Mouse (Mus musculus) G1E (cell line): ENCODE results near the gene Ikzf2. TPM values are rescaled to one million over a fixed set of nuclear protein-coding genes. Genes with fewer than 3 reads are reported as not detected.
A peak's percentile ranks its signal among the peaks of the same experiment; 100 is the strongest.

Source experiments
- ATAC-seq: 2 replicates; pipeline ENCODE4 v1.8.0; 2016; ENCODE audit warnings: mild to moderate bottlenecking; ENCODE audit not compliant: insufficient number of reproducible peaks, poor library complexity, low FRiP score, severe bottlenecking; ENCODE audit errors: extremely low read depth
- DNase-seq: peaks from one replicate; pipeline ENCODE4 v3.0.0; 2012; ENCODE audit warnings: low spot score
- H3K27me3 ChIP-seq: 2 replicates; pipeline ENCODE4 v1.6.1; 2012; ENCODE audit warnings: mild to moderate bottlenecking, low read length, inconsistent platforms; ENCODE audit not compliant: insufficient read depth
- H3K36me3 ChIP-seq: replicated peaks from 2 replicates; pipeline ENCODE3; 2012; ENCODE audit warnings: mild to moderate bottlenecking, inconsistent platforms
- H3K4me1 ChIP-seq: 2 replicates; pipeline ENCODE4 v1.6.1; 2012; ENCODE audit warnings: low read depth, low read length, inconsistent platforms, mixed read lengths; ENCODE audit not compliant: insufficient read depth
- H3K4me3 ChIP-seq: 2 replicates; pipeline ENCODE4 v1.5.1; 2012; ENCODE audit warnings: low read depth, mild to moderate bottlenecking, inconsistent platforms, low read length, moderate library complexity, mixed read lengths
- H3K9me3 ChIP-seq: replicated peaks from 2 replicates; pipeline ENCODE4 v1.6.1; 2012; ENCODE audit warnings: inconsistent platforms
- CTCF ChIP-seq: IDR thresholded peaks from 2 replicates; pipeline ENCODE4 v1.5.1; 2012; ENCODE audit warnings: low read depth, low read length, inconsistent platforms, mixed read lengths
- GATA1 ChIP-seq: IDR thresholded peaks from 2 replicates; pipeline ENCODE4 v1.6.1; 2012; ENCODE audit warnings: borderline replicate concordance, low read length, inconsistent platforms, mixed read lengths
- GATA2 ChIP-seq: IDR thresholded peaks from 2 replicates; pipeline ENCODE4 v1.6.1; 2012; ENCODE audit warnings: low read depth, low read length, inconsistent platforms, borderline replicate concordance
- POLR2AphosphoS5 ChIP-seq: IDR thresholded peaks from 2 replicates; pipeline ENCODE4 v1.6.1; 2012; ENCODE audit warnings: low read depth, low read length, inconsistent platforms; ENCODE audit not compliant: insufficient replicate concordance
- TAL1 ChIP-seq: conservative IDR thresholded peaks from 2 replicates; pipeline ENCODE4 v1.6.1; 2012; ENCODE audit warnings: low read depth, low read length, inconsistent platforms, mixed read lengths
- polyA plus RNA-seq: library from polyadenylated mRNA; stranded (reverse); fragments of >175 nt; gene quantifications from 2 replicates; pipeline ENCODE4 v1.2.3, GENCODE M21; 2012
- total RNA-seq, 2 experiments: library from RNA; stranded (forward) in 1 of 2; stranded (reverse) in 1 of 2; fragments of 200-1000 nt in 1 of 2; fragments of >200 nt in 1 of 2; fragmentation: Nextera tagmentation in 1 of 2; gene quantifications; 2 replicates each; pipeline ENCODE4 v1.2.3; 2014 to 2017

Gene Ikzf2
- total and polyA plus RNA-seq, 3 experiments = 2.4 to 84.3 (median 11.4) TPM

DNA sequence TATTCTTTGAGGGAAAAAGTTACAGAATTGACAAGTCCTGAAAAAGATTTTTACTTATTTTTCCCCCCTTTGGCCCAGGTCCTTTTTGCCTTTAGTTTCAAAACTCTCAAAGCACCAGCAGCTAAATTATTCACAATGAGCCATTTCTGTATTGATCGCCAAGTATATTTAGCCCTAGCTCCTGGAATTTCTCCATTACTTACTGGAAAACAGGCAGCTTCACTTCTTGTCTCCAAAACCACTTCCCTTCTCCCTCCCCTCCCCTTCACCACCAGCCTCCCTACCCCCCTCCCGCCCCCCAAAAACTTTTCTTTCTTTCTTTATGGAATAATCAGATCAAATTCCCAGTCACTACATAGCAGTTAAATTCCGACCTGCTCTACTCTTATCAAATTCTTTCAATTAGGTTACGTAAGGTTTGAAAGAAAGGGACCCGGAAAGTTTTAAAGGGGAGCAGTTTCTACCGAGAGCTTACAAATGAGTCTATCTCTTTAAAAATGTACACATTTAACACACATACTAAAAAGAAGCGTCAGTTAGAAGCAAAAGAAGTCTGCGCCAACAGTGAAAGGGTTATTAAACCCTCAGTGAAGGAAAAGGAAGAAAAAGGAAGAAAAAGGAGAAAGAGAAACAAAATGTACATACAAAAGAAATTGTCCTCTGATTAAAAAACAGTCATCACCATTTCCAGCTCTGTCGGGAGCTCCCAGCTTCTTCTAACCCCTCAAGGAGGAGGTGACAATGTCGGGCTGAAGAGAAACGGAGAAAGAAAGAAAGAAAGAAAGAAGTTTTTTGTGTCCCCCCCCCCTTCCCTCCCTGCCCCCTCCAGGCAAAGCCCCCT is 1.8 kb downstream of the Ikzf2 start:
- ATAC-seq (no peak), DNase-seq (no peak)
- no peaks in the 10 kb centered on the region for H3K9me3 ChIP-seq
- peaks cover 2% of the 10 kb centered on the region for H3K36me3 ChIP-seq
- TF ChIP-seq TAL1 (no peak), GATA1 (no peak), GATA2 (no peak), POLR2AphosphoS5 (no peak), CTCF (no peak)
- peaks cover 52% of the 10 kb centered on the region for H3K4me1 ChIP-seq
- peak overlapping the region; percentile 78 for H3K4me3 ChIP-seq
- no peaks in the 10 kb centered on the region for H3K27me3 ChIP-seq

DNA sequence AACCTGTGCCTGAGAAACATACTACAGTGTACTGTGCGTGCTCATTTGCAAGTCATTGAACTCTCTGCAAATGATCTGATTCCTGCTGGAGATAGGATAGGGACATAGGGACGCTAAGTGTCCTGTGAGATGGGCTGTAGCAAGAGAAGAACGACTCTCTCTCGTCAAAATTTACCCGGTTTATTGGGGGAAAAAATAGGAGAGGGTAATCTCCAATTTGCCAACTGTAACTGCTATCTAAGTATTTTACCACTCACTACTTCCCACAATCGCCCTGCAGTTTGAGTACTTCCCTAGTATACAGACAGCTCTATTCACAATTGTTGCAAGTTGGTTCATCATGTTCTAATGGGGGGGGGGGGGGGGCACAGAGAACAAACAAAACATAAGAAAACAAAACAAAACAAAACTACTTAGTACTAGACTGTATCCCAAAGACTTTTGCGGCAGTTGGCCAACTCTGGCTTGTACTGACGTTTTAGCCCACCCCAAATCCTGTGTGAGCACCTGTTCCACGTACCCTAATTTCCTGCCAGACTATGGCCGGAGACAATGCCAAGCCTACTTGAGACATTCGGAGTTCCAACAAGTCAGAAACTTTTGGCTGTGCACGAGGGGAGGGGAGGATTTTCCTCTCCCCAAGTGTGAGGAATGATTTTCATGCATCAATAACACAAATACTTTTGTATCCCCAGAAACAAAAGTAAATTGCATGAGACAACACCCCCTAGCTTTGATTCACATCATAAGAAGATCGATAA is 2.6 kb downstream of the Ikzf2 start:
- Histone ChIP-seq H3K27me3 (no peaks in the 10 kb centered on the region), H3K36me3 (peaks cover 2% of the 10 kb centered on the region), H3K9me3 (no peaks in the 10 kb centered on the region), H3K4me1 (peaks cover 48% of the 10 kb centered on the region), H3K4me3 (peak overlapping the region; percentile 78)
- DNase-seq (no peak), ATAC-seq (0 out of 2 replicates have a peak, but pooled peaks have one; percentile 1)
- no peak for TF ChIP-seq TAL1
- TF ChIP-seq GATA1 = no peak
- TF ChIP-seq GATA2 = no peak
- TF ChIP-seq POLR2AphosphoS5 = no peak
- TF ChIP-seq CTCF = no peak

DNA sequence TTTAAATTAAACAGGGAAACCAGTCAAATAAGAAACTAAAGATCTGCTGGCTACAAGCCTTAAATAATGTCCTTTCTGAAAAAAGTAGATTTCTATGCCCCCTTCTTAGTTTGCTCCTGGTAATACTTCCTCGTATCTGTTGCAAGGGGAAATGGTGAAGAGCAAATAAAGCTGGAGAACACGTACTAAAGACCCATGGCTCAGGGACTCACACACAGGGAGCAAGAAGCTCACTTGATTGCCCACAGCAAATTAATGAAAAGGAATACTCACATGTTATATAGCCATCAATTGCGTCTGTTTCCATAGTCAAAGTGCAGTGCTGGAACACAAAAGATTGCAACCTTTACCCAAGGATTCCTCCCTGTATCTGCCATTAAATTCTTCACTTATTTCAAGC is 3.2 kb downstream of the Ikzf2 start:
- no peaks in the 10 kb centered on the region for H3K9me3 ChIP-seq
- TF ChIP-seq TAL1 (no peak), POLR2AphosphoS5 (no peak), GATA2 (no peak), GATA1 (no peak), CTCF (no peak)
- H3K36me3 ChIP-seq = peaks cover 2% of the 10 kb centered on the region
- DNase-seq (no peak), ATAC-seq (no peak)
- H3K4me1 ChIP-seq = peaks cover 46% of the 10 kb centered on the region
- H3K4me3 ChIP-seq = peak overlapping the region; percentile 78
- no peaks in the 10 kb centered on the region for H3K27me3 ChIP-seq

DNA sequence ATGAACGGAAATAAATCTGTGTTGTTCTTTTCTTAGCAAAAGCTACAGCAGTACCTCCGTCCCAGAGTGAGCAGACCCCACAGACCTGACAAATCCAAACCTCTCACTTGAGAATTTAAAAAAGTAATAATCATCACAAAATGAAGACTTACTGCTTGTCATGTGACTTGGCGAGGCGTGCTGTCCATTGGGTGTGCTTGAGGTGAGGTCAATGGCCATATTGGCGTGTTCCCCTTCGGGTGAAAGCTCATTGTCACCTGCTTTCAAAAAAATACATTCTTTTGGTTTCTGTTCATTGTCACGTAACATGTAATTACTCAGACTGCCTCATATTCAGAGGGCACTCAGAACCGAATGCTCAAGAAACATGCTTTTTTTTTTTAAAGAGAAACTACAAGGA is 4.0 kb downstream of the Ikzf2 start:
- H3K4me1 ChIP-seq = peaks cover 42% of the 10 kb centered on the region
- no peaks in the 10 kb centered on the region for H3K9me3 ChIP-seq
- H3K36me3 ChIP-seq = peaks cover 4% of the 10 kb centered on the region
- TF ChIP-seq GATA1 = no peak
- no peak for TF ChIP-seq CTCF
- TF ChIP-seq POLR2AphosphoS5 = no peak
- TF ChIP-seq GATA2 = no peak
- TF ChIP-seq TAL1 = no peak
- DNase-seq = no peak
- H3K27me3 ChIP-seq = no peaks in the 10 kb centered on the region
- no peak for ATAC-seq
- H3K4me3 ChIP-seq = 0 out of 2 replicates have a peak overlapping the region, but pooled peaks have one; percentile 33

DNA sequence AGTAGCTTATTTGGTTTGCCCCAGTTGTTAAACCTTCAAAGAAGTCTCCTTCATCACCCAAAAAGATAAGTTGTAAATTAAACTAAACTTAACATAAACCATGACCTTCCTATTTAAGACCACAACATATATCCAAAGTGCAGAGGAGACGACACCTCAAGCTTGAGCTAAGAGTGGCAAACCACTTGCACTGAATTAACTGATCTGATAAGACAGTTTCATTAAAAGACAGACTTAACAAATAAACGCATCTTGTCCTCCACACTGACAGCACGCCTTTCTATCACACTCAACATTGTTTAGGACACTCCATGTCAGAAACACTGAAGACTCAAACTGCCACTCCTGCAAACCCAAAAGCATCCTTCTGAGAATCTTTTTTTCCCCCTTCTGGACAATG is 4.8 kb downstream of the Ikzf2 start:
- peaks cover 4% of the 10 kb centered on the region for H3K36me3 ChIP-seq
- H3K4me1 ChIP-seq = peaks cover 38% of the 10 kb centered on the region
- DNase-seq = no peak
- no peaks in the 10 kb centered on the region for H3K9me3 ChIP-seq
- ATAC-seq = no peak
- no peak for TF ChIP-seq GATA2
- TF ChIP-seq POLR2AphosphoS5 = no peak
- H3K27me3 ChIP-seq = no peaks in the 10 kb centered on the region
- no peak overlapping the region for H3K4me3 ChIP-seq

DNA sequence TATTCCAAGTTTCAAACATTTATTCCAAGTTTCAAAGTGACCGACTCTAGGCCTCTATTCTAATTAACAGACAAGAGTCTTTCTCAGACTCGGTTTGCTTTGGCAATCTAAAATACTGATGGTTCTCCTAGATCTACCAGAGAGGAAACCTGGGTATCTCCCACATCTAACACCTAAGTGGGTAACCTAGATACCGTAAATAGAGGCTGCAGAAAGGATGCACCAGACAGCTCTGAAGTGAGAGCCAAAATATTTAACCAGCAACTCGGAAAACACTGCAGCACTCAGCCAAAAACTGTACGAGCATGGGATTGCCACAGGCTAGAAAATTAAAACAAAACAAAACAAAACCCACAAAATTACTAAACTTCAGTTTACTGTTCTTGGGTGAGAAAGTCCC is 6.0 kb downstream of the Ikzf2 start:
- ATAC-seq = no peak
- Histone ChIP-seq H3K36me3 (peaks cover 6% of the 10 kb centered on the region), H3K27me3 (no peaks in the 10 kb centered on the region), H3K4me1 (peaks cover 32% of the 10 kb centered on the region), H3K4me3 (no peak overlapping the region), H3K9me3 (no peaks in the 10 kb centered on the region)
- DNase-seq = no peak
- TF ChIP-seq CTCF = no peak
- no peak for TF ChIP-seq GATA2
- TF ChIP-seq POLR2AphosphoS5 = no peak
- no peak for TF ChIP-seq TAL1
- TF ChIP-seq GATA1 = no peak
